Mouse (Mus musculus) thymus, postnatal 10 days (tissue): ENCODE measurements around the gene Ier2.

ENCODE experiments used
- DNase-seq, 2 experiments: peaks; one replicate each; pipeline ENCODE4 v3.0.0; 2021; ENCODE audit warnings: low spot score in 2 of 2

Gene Ier2

GRCm38 (mm10) chr8:84663483-84664327, 1.1 kb upstream of the Ier2 start:
- peak; percentile 88 to 89 for DNase-seq

DNA sequence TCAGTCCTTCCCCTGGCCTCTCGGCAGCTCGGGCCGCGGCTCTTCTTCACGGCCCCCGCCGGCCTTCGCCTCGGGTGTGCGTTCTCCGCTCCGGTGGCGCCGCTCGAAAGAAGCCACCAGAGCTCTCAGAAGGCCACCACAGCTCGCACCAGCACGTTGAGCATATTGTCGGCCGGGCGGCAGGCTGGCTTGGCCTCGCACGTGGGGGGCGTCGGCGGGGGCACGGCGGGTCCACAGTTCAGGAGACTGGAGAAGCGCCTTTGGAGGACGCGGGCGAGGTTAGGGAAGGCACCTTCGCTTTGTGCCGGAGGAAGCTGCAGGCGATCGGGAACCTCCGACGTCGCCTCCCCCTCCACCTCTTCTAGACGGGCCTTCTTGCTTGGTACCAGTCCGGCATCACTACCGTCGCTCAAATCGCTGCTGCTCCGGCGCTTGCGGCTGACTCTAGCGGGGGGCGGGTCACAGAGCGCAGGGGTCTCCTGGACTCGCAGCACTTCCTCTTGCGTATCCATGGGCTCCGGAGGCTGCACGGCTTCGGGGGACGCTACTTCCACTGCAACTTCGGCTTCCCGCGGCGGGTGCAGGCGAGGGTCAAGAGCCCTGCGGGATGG, 586 bp downstream of the Ier2 start:
- DNase-seq = peak; percentile 64 to 66

DNA sequence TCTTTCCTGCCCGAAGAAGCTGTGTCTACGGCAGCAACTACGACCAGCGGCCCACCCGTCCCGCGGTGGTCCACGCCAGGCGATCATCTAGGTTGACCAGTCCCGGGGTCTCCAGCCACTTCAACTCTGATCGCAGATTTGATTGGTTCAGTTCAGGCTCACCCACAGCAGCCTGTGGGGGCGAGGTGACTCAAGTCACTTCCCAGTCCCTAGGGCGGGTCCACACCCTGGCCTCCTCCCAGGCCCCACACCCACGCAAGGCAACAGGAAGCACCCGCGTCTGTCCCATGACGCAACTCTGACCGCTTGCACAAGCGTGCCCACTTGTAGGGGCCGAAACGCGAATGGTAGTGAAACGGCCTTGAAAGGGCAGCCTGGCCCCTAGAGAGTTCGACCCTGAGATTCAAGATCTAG, 1.2 kb downstream of the Ier2 start:
- peak; percentile 54 to 67 for DNase-seq

DNA sequence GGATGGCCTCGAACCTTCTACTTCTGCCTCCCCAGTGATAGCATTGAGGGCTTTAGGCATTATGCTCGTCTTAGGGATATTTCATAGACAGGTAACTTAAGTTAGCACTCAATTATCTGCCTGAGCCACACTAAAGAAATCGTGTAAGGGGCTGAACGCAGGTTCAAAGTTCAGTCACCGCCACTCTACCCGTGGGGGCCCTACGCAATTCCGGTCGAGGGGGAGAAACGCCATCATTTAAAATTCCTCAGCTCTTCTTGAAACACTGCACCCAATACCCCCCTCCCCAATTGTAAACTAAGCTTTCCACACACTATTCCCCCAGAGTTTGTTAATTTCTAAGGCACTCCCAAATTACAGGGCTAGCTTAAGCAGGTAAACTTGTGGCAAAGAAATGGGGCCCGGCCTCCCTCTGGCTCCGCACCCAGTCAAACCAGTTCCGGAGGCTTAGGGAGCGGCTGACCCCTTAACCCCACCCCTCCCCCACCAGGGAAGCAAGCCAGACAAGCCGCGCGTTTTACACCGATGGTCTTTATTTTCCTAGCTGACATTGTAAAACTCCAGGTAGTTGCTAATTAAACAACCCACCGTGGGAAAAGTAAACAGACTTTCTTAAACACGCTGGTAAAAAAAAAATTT, 1.7 kb downstream of the Ier2 start:
- DNase-seq = peak in 1 of 2 experiments; percentile 48

- DNase-seq = peak; percentile 77 to 78
Observed at GRCm38 (mm10) chr8:84659936-84660818, 2.5 kb downstream of the Ier2 start.

DNA sequence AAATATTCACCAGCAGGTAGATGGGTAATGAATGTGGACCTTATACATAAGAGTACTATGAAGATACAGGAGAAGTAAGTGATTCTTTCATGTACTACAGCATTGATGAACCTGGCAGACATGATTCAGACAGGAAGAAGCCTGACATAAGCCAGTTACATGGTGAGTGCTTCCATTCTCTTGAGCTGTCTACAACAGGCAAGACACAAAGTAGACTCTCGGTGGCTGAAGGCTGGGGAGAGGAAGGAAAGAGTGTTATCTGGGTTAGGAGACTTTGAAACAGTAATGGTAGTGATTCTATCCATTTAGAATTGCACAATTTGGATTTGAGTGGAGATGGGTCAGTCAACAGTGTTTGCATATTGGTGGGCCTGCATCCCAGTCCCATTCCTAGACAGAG, 3.7 kb downstream of the Ier2 start:
- no peak for DNase-seq

GRCm38 (mm10) chr8:84657680-84658079, 5.0 kb downstream of the Ier2 start:
- DNase-seq = no peak

DNA sequence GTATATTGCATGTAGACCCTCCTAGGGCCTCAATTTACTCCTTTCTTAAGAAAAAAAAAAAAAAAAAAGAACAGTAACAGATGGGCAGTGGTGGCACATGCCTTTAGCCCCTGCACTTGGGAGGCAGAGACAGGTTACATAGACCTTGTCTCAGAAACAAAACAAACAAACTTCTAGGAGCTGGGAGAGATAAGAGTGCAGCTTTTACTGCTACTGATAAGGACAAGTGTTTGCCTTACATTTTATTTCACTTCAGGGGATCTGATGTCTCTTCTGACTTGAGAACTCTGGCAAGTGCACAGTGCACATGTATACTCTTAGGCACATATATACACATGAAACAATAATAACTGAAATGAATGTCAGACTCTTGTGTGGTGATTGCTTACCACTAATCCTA, 5.4 kb downstream of the Ier2 start:
- no peak for DNase-seq

DNA sequence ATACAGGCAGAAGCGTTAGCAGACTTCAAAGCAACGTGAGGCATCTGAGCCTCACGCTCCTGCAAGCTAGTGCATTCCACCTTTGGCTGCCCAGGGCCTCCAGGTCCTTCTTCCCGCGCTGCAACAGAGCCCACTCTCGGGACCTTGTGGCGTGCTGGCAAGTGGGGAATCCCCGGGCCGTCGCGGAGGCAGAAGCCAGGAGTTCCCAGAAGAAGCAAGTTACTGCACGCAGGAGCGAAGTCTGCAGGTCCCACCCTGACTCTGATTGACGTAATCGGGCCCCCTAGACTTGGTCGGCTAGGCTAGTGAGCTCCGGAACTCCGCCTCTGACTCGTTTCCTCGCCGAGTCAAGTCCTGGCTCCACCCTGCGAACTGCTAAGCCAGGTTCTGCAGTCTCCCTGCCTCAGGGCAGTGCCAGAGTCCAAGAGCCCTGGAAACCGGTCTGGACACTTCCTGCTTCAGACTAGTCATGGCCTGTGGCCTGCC, 6.0 kb downstream of the Ier2 start:
- DNase-seq = peak; percentile 74 to 76

DNA sequence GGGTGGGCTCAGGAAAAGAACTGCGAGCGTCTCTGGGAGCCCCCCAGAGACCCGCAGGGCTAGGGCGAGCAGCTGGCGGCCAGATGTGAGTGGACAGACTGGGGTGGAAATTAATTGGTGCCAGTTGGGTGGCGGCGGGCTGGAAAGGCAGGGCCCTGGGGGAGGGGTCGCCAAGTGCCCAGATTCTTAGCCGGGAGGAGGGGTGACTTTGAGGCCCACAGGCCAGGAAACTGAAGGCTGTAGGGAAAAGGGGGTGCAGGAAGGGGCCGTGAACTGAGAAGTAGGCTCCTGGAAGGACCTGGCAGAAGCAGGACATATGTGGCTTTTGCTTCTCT, 6.5 kb downstream of the Ier2 start:
- DNase-seq = no peak

DNA sequence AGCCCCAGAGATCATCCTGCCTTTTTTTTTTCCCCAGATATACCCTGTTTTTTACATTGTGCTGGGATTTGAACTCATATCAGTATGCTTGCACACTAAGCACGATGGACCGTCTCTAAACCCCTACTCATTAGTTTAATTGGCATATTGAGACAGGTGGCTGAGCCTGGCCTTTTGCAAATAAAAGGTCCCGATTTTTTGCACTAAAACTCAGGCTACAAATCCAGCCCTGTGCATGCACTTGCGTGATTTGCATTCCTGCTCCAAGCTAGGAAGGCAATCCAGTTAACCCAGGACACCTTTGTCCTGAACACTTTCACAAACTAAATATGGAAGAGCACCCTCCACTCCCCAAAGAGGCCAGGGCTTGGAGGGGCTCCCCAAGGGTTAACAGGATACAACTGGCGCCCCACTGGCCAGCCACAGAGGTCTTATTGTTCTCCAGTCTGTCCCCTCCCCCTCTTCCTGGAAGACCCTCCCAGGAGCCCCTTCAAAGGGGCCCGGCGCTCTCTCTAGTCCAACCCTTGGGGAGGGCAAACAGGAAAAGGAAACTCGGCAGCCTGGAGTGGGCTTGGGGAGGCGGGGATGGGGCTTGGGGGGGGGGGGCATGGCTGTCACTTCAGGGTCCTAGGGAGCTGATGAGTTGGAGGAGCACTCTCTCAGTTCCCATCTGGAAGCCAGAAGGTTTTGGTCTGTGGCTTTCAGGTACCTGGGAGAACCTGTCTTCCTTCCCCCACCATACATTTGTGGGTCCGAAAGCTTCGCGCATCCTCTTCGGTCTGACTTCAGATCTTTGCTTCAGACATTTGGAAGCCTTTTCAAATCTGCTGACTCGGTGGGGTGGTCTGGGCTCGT, 7.1 kb downstream of the Ier2 start:
- no peak for DNase-seq

- DNase-seq = no peak
Observed at GRCm38 (mm10) chr8:84654597-84654996, 8.1 kb downstream of the Ier2 start.

DNA sequence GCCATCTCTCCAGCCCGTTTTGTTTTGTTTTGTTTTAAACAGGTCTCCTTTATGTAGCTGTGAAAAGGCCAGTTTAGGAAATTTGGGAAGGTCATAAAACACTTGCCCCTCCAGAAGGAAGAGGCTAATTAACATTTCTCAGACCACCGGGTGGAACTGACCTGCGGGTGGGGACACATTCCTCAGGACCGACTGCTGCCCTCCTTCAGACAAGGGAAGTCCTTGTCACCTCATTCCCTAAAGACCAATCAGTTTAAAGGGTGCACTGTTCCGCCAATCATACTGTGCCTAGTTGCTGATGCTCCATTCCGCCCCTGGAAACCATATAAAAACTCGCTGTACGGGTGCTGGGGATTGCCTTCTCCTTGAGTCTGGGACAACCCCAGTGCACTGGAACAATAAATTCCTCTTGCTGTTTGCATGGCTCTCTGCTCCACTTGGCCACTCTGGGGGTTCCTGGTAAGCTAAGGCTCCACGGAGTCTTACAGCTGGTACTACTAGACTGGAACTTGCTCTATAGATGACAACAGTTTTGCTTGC, 9.5 kb downstream of the Ier2 start:
- no peak for DNase-seq

DNA sequence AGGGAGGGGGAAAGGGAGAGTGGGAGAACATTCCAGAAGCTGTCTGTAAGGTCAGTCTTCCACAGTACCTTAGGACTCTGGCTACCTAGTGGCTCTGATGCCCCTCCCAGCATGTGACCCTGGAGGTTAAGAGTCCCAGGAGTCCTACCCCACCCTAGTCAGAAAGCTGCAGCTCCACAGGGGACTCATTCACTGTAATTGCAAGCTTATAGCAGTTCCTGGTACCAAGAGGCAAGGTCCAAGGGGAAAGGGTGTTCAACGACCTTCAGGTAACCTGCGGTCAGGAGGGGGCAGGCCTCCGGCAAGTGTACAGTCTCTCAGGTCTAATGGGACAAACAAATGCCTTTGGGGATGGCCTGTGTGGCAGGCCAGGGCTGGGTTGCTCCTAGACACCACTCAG, 12.4 kb downstream of the Ier2 start:
- no peak for DNase-seq

GRCm38 (mm10) chr8:84647461-84647901, 15.2 kb downstream of the Ier2 start:
- no peak for DNase-seq

DNA sequence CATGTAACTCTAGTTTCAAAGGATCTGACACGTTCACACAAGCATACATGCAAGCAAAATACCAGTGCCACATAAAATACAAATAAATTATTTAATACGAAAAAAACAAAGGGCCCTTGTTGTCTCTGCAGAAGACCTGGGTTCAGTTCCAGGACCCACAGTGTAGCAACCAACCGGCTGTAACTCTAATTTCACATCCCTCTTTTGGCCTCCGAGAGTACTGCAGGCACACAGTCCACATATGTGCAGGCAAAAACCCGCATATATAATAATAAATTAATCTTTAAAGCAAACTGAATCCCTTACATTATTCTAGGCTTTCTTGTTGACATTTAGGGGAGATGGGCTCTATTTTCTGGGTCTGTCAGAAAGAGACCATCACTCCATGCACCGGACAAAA, 15.9 kb downstream of the Ier2 start:
- DNase-seq = no peak

GRCm38 (mm10) chr8:84643019-84643418, 19.6 kb downstream of the Ier2 start:
- no peak for DNase-seq

DNA sequence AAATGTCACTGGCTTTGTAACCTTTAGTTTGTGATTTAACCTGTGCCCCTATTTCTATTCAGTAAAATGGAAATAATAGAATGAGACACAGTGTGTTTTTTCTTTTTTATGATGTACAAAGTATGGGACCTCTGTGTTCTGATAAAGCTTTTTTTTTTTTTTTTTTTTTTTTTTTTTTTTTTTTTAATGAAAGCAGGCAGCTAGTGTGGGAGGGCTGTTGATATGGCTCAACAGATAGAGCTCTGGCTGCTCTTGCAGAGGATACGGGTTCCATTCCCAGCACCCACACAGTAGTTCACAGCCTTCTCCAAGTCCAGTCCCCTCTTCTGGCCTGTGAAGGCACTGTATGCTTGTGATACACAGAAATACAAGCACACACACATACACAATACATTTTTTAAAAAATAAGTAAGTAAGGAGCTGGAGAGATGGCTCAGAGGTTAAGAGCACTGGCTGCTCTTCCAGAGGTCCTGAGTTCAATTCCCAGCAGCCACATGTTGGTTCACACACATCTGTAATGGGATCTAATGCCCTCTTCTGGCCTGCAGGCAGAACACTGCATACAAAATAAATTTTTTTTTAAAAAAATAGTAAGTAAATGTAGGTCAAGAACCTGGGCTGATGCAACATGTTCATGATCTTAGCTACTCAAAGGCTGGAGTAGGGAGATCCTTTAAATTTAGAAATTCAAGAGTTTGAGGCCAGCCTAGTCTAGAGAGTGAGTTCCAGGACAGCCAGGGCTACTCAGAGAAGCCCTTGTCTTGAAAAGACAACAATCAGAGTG, 20.9 kb downstream of the Ier2 start:
- no peak for DNase-seq

DNA sequence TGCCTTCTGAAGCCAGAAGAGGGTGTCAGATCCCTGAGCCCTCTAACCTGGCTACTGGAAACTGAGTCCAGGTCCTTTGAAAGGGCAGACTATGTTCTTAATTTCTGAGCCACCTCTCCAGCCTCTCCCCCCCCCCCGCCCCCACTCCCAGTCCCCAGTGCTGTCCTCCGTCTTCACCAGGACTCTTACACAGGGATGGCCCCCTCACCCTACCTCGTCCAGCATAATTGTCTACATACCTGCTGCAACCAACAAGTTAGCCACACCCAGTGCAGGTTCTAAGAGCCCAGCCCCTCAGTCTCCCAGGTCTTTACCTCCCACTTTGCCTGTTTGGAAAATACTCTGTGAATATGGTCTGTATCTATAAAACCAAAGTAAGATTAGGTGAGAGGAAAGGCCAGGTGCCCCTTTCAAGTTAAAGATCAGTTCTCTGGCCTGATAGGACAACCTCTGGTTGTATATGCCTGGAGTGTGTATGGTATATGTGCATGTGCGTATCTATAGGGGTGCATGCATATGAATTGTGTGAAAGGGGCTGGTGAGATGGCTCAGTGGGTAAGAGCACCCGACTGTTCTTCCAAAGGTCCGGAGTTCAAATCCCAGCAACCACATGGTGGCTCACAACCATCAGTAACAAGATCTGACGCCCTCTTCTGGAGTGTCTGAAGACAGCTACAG, 21.9 kb downstream of the Ier2 start:
- no peak for DNase-seq
